Mouse (Mus musculus): Measurements from ENCODE around the gene C5ar1. TPM values are rescaled to one million over a fixed set of nuclear protein-coding genes. Genes with fewer than 3 reads are reported as not detected.
"Not testable (repeated sequence)": the region's sequence is repeated elsewhere in the genome, so short reads cannot be mapped to it uniquely, and the experiment has no call there.

The C5ar1 gene
- polyA plus RNA-seq, 2 experiments from 2014 or later: not detected

- no peak for ATAC-seq
Observed at GRCm38 (mm10) chr7:16274922-16275890, 15.9 kb upstream of the C5ar1 start.

GRCm38 (mm10) chr7:16273766-16274140 is 14.4 kb upstream of the C5ar1 start:
- ATAC-seq: peak; percentile 83

GRCm38 (mm10) chr7:16273081-16273765 is 13.9 kb upstream of the C5ar1 start, which contains the start of gene Inafm1:
TSS of gene Inafm1 (minus strand) at chr7:16273617.
- ATAC-seq: peak; percentile 82

- ATAC-seq: peak; percentile 41
Observed at GRCm38 (mm10) chr7:16272681-16273080, 13.3 kb upstream of the C5ar1 start.

- ATAC-seq: no peak
Observed at GRCm38 (mm10) chr7:16271139-16271538, 11.8 kb upstream of the C5ar1 start.

GRCm38 (mm10) chr7:16266593-16266992 is 7.3 kb upstream of the C5ar1 start:
- ATAC-seq: not testable (repeated sequence)

- ATAC-seq: no peak
Observed at GRCm38 (mm10) chr7:16265856-16266255, 6.5 kb upstream of the C5ar1 start.

- ATAC-seq: no peak
Observed at GRCm38 (mm10) chr7:16263843-16264242, 4.5 kb upstream of the C5ar1 start.

- peak; percentile 81 for ATAC-seq
Observed at GRCm38 (mm10) chr7:16263015-16263787, 3.9 kb upstream of the C5ar1 start.

GRCm38 (mm10) chr7:16261097-16261496 is 1.8 kb upstream of the C5ar1 start:
- ATAC-seq: no peak

- ATAC-seq: no peak
Observed at GRCm38 (mm10) chr7:16257830-16258229, 1.5 kb downstream of the C5ar1 start.

- not testable (repeated sequence) for ATAC-seq
Observed at GRCm38 (mm10) chr7:16255963-16256362, 3.4 kb downstream of the C5ar1 start.

GRCm38 (mm10) chr7:16254195-16254594 is 5.1 kb downstream of the C5ar1 start:
- no peak for ATAC-seq

GRCm38 (mm10) chr7:16250687-16251086 is 8.7 kb downstream of the C5ar1 start:
- no peak for ATAC-seq

GRCm38 (mm10) chr7:16245958-16246357 is 13.4 kb downstream of the C5ar1 start:
- ATAC-seq: no peak

- no peak for ATAC-seq
Observed at GRCm38 (mm10) chr7:16244067-16244466, 15.3 kb downstream of the C5ar1 start, which contains the start of gene C5ar2. TSS of gene C5ar2 (minus strand) at chr7:16244154.

GRCm38 (mm10) chr7:16242198-16242597 is 17.1 kb downstream of the C5ar1 start:
- ATAC-seq: no peak

- no peak for ATAC-seq
Observed at GRCm38 (mm10) chr7:16241787-16242186, 17.6 kb downstream of the C5ar1 start.

GRCm38 (mm10) chr7:16240978-16241303 is 18.4 kb downstream of the C5ar1 start:
- ATAC-seq: no peak

GRCm38 (mm10) chr7:16240281-16240977 is 18.9 kb downstream of the C5ar1 start:
- ATAC-seq: no peak

GRCm38 (mm10) chr7:16239554-16239997 is 19.8 kb downstream of the C5ar1 start:
- ATAC-seq: no peak

GRCm38 (mm10) chr7:16229869-16230268 is 29.5 kb downstream of the C5ar1 start:
- no peak for ATAC-seq

Data from CD4-positive, CD25-positive, alpha-beta regulatory T cell, adult 4 months (primary cell).